Mouse (Mus musculus) mouse trophoblast stem cell (cell line): ENCODE results near the gene Palm3.
"Not testable (repeated sequence)": the region's sequence is repeated elsewhere in the genome, so short reads cannot be mapped to it uniquely, and the experiment has no call there.

Experiments
- in situ Hi-C, 2 experiments: fragments of 300-500 bp; cut with MseI, MboI; formaldehyde crosslinking; loops; 2 replicates in 1 of 2; 3 replicates in 1 of 2; pipeline ENCODE4 v1.15.1; 2025

Palm3 gene

DNA sequence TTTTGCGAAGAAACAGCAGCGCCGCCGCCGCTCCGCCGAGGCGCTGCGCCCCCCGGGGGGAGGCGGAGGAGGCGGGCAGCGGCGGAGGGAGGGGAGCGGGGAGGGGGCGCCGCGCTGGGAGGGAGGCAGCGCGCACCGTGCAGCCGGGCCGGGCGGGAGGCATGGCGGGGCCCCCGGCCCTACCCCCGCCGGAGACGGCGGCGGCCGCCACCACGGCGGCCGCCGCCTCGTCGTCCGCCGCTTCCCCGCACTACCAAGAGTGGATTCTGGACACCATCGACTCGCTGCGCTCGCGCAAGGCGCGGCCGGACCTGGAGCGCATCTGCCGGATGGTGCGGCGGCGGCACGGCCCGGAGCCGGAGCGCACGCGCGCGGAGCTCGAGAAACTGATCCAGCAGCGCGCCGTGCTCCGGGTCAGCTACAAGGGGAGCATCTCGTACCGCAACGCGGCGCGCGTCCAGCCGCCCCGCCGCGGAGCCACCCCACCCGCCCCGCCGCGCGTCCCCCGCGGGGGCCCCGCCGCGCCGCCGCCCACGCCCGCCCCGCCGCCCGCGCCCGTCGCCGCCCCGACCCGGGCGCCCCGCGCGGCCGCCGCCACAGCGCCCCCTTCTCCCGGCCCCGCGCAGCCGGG, 23.6 kb upstream of the Palm3 start, which contains the start of gene Samd1:
Gene Samd1 (plus strand): TSS at position 162 of the 631 bp plus-strand sequence.
- in situ Hi-C loops: no loop called here

DNA sequence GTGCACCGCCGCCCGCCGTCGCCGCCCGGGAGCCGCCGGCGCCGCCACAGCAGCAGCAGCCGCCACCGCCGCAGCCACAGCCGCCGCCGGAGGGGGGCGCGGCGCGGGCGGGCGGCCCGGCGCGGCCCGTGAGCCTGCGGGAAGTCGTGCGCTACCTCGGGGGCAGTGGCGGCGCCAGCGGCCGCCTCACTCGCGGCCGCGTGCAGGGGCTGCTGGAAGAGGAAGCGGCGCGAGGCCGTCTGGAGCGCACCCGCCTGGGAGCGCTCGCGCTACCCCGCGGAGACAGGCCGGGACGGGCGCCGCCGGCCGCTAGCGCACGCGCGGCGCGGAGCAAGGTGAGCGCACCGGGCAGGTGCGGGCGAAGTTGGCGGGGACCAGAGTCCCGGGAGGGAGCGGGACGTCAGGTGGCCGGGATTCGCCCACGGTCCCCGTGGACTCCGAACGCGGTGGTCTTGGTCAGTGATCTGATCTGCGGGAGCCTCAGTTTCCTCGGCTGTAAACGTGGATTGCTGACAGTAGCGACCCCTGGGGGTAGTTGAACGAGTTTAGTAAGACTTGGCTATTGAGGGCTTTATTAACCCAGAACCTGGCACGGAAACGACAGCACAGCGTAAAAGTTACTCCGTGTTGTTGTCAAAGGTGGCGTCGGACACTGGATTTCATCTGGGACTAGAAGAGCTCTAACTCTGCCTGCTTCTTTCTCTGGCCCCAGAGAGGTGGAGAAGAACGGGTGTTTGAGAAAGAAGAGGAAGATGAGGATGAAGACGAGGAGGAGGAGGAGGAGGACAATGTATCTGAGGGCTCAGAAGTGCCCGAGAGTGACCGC, 22.8 kb upstream of the Palm3 start:
- in situ Hi-C loops: no loop called here

DNA sequence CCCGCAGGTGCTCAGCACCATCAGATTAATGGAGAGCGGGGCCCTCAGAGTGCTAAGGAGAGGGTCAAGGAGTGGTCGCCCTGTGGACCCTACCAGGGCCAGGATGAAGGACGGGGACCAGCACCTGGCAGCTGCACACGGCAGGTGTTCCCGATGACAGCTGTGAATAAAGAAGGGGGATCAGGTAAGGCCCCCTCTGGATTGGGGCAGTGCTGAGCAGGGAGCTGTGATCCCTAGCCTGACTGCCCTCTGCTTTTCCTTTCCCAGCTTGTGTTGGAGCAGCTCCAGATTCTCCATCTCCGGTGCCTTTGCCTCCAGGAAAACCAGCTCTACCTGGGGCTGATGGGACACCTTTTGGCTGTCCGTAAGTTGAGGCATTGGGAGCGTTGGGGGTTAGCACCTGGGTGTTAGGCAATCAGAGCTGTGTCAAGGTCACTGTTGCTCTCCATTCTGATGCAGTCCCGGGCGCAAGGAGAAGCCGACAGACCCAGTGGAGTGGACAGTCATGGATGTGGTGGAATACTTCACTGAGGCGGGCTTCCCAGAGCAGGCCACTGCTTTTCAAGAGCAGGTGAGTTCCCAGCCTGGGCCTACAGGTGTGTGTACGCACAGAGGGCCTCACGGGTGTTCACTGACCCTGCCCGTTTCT, 22.1 kb upstream of the Palm3 start:
- in situ Hi-C loops: no loop called here

DNA sequence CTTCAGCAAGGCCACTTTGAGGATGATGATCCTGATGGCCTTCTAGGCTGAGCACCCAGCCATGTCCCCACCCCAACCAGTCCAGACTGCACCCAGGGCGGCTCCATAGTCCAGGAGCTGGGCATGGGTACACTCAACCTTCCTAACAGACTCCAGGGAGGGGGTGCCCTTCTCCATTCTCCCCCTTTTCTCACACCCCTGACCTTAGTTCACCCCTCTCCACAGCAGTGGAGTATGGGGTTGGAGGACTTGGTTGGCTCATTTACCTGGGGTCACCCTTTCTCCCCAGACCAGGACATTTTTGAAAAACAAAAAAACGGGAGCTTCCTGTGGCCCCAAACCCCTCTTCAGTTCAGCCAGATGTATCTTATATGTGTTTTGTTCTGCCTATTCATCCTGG, 21.4 kb upstream of the Palm3 start:
- in situ Hi-C loops: no loop called here

DNA sequence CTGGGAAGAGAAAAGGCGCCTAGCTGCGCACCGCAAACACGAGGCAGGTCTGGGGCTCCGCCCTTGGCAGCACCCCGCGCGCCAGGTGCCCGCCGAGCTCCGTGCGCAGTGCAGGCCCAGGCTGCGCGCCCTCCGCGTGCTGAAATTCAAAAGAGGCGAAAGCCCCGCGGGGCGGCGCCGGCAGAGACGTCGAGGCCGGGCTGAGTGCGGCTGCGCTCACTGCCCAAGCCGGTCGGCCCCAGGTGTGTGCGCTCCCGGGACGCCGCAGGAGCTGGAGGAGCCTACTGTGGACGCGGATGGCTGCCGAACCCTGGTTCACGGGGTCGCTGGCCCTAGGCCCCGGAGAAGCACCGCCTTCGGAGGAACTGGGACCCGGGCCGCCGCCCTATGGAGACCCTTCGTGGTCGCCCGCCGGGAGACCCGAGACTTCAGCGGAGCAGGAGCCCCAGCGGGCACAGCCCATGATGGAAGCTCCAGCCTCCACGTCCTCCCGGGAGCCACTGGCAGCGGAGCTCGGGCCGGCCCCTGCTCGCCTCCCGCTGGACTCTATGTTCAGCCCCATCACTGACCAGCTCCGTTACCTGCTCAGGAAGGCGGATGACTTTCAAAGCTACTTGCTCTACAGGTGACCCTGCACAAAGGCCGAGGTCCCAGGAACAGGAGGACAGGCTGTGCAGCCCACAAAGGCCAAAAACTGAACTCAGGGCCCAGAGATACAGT, 19.8 kb upstream of the Palm3 start, which contains the start of gene 1700067K01Rik:
Gene 1700067K01Rik (plus strand): TSS at position 222 of the 720 bp plus-strand sequence.
- in situ Hi-C loops: no loop called here

DNA sequence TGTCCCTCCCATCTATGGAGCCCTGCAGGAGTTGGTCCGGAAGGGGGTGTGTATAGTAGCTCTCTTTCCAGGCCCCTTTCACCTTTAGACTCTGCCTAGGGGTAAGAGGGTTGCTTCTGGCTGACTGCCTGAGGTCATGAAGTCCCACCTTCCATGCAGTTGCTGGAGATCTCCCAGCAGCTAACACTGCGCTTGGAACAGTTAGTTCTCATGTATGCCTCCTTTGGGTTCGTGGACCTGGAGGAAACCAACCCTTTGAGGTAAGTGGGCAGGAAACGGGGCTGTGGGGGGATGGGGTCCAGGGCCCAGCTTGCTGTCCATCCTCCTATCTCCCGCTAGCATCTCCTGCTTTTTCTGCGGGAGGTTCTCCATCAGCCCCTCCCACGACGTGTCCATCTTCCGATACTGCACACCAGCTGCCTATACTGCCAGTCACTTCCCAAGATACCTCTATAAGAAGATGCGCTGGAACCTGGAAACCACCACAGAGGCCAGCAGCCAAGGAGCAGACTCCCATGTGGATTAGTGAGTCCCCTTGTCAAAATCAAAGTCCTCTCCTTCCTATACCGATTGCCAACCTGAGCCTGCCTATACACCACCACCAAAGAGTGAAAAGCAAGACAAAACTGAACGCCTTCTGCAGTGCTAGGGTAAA, 18.2 kb upstream of the Palm3 start:
- in situ Hi-C loops: no loop called here

DNA sequence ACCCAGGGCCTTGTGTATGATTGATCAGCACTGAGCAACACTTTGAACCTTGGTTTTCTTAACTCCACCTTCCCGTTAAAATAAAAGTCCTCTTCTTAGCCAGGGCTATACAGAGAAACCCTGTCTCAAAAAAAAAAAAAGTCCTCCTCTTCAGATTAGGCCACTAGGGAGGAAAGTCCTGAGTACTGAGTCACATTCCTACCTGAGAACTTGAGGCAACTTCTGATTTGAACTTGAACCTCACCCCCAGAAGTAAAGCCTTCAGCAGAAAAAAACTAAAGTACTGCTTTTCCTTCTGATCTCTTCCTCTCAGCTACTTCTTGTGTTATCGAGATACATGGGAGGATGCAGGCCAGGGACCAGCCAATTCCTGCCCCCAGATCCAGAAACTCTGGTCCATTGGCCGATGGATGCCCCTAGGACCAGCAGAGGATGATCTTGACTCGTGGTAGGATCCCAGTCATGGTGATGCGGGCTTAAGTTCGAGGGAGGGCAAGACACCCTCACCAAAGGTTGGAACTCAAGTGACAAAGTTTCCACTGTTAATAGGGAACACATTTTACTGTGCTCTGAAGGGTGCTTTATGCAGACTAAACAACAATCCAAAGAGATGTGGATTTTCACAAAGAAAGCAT, 17.5 kb upstream of the Palm3 start:
- in situ Hi-C loops: no loop called here

DNA sequence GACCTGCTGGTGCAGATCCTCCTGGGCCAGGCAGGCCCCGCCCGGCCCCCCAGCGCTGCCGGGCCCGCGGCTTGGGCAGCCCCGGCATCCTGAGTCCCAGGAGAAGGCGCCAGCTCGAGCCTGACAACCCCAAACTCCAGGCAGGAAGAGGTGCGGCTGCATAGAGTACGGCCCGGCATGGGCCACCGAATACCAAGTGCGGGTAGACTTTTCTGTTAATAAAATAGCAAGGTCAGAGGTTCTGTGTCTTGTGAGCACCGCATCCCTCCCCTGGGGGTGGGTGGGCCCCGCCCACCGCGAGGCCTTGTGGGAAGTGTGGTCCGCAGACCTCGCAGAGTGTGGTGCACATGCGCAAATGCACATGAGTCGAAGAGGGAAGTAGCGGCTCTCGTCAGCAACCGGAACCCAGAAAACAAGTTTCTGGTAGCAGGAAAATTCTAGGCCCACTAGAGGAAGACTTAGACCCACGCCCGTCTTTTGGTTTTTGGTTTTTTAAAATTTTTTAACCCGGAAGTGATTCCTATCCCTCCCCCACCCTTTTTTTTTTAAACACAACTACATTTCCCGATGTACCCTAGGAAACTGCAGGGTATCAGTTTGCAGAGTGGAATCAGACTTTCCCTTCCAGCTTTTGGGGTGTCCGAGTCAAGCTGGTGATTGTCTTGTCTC, 16.6 kb upstream of the Palm3 start:
- in situ Hi-C loops: no loop called here

DNA sequence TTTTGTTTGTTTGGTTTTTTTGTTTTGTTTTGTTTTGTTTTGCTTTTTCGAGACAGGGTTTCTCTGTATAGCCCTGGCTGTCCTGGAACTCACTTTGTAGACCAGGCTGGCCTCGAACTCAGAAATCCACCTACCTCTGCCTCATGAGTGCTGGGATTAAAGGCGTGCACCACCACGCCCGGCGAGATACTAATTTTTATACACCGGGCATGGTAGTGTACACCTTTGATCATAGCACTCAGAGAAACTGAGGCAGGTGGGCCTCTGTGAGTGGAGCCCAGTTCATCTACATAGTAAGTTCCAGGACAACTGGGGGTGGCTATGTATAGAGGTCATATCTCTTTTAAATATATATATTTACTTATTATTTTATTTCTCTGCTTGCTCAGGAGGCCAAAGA, 15.8 kb upstream of the Palm3 start:
- in situ Hi-C loops: not testable (repeated sequence)

DNA sequence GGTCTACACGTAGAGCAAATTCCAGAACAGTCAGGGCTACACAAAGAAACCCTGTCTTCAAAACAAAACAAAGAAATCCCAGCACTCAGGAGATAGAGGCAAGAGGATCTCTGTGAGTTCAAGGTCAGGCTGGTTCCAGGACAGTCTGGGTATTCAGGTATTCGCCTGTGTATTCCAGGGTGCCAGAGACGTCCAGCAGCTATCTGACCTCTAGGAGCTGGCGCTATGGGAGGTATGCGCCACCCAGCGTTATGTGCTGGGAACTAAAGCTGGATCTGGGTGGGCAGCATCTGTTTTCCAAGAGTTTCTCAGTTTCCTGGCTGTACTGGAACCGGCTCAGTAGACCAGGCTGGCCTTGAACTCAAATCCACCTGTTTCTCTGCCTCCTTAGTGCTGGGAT, 12.9 kb upstream of the Palm3 start:
- in situ Hi-C loops: no loop called here

DNA sequence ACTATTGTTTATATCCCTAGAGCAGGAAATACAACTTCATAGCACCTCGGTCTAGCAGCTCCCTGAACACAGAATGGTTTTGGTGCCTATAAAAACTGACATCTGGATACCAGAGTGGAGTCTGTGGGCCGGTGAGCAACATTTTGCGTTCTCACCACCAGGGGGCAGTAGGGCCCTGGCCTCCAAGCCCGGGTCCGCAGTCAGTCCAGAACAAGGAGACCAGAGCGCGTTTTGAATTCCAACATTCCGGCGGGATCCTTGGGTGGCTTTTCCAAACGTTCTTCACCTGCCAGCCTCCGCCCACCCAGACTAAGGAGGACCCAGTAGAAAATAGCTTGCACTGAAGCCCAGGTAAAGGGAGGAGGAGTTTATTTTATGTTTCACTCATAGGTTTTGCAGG, 11.4 kb upstream of the Palm3 start:
- in situ Hi-C loops: no loop called here

DNA sequence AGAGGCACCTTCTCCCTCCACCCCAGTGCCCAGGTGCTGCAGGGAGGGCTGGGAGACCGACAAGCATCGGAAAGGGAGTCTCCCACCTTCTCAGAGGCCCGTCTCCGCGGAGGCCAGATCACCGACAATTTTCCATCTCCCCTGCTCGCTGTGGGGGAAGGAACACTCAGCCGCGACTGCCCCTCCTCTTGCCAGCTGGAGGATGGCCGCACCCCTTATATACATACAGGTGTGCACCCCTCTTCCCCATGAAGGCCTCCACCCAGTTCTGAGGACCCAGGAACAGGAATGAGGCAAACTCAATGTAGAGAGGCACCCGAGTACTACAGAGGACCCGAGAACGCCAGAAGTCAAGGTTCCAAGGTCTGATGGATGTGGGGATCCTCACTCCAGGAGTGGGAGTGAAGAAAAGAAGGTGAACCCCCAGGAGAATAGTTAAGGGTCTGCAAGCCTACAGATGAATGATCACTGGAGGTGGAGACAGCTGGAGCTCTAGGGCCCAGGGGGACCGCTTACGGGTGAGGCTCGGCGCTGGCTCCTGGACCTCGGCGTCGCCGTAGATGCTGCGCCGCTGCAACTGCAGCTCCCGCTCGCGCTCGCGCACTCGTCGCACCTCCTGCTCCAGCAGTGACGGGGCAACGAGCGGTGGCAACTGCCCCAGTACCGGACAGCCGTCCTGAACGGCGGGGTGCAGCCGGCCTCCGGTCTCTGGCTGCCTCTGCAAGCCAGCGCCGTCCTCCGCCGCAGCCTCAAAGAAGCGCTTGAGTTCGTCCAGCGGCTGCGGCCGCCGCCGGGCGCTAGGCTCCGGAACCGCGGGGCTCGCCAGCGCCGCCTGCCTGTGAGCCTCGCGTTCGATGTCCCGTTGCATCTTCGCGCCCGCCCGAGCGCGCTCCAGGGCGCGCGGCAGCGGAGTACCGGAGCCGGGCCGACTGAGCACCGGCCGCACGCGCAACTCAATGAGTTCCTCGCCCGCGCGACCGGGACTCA, 10.4 kb upstream of the Palm3 start:
- in situ Hi-C loops: no loop called here

DNA sequence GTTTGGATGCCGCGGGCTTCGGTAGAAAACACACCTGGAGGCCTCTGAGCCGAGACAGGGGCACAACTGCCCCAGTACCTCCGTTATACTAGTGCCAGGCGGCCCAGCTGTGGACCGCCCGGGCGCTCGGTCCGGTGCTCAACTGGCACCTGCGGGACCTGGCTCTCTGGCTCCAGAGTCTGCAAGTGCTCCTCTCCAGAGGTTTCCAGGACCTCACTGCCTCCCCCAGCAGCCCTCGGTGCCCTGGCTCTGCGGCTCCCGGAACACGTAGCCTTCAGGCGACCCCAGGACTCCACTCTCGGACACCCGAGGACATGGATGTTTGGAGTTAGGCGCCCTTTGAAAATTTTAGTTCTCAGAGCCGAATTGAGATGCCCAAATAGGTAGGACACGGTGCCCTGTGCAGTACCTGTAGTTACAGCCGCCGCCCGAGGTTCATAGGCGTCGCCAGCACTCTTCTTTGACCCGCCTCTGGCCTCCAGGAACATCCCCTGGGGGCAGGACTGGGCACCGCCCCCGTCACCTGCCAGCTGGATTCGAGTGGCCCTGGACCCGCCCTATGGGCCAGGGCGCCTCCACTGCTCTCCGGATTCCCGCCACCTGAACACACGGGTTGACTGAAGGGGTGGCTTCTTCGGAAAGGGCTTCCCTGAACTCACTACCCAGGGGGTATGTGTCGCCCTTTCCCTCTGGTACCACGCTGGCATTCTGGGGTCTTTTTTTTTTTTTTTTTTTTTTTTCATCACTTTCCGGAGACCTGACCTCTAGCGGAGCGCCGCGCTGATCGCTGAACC, 9.4 kb upstream of the Palm3 start, which contains the start of gene 2210011C24Rik:
Gene 2210011C24Rik (minus strand): TSS at position 467 of the 794 bp plus-strand sequence.
- in situ Hi-C loops: no loop called here

DNA sequence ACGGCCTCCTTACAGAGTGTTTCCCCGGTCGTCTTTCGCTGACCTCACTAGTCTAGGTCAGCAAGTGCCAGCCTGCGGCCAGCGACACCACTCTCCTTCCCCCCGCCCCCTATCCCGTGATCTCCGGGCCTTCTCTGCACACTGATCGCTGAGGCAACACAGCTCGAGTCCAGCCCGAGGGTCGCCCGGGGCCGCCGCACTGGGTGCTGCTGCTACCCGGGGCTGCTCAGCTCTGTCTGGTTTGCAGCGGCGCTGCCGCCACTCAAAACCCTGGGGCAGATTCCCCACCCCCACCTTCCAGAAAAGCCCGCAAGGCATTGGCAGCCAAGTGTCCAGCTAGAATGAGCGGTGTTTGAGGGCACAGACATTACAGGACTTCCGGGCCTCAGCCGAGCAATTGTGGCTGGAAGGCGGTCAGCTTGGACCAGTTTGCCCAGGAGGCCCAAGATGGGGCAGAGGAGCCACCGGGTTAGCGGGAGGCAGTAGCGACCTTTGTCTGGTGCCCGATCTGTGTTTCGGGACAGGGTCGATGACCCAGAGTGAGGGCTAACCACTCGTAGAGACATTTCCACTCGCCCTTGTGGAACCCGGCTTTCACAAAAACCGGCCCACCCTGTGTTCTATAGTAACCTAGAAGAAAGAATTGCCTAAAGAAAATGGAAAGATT, 8.6 kb upstream of the Palm3 start:
- in situ Hi-C loops: no loop called here

DNA sequence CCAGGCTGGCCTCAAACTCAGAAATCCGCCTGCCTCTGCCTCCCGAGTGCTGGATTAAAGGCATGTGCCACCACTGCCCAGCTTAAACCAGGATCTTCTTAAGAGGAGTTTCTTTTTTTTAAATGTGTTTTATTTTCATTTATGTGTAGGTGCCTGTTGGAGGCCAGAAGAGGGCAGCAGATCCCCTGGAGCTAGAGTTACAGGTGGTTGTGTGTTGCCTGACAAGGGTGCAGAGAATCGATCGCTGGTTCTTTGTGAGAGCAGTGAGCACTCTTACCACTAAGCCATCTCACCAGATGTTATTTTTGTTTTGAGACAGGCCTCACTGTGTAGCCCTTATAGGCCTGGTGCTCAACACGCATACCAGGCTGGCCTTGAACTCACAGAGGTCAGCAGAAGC, 5.4 kb upstream of the Palm3 start:
- in situ Hi-C loops: no loop called here

DNA sequence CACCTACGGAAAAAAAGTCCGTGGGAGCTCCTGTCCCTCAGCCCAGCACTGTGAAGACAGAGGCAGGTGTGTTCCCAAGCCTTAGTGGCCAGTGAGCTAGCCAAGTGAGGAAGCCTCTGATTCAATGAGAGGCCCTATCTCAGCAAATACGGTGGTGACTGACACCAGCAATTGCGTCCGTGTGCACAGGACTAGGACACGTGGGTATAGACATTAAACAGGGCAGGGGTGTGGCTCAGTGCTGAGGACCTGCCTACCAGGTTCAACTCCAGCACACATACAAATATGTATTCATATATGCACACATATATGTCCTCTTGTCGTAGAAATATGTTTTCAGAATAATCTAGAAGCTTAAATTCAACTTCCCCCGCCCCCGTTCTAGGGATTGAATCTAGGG, 1.5 kb upstream of the Palm3 start:
- in situ Hi-C loops: no loop called here

DNA sequence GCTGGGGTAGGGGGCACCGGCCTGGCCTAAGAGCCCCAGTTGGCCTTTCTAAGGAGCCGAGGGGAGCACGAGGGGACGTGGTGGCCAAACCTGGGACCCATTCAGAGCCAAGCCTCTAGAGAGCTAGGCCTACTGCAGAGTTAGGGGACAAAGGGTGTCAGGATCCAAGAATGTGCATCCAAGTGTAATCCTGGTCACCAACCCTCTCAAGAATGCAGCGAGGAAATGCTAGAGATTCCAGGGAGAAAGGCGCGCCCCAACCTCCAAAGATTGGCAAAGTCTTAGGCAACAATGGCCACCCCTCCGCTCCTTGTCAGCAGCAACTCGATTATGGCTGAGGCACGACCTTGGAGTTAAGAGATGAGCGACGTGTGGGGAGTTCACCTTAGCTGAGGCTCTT, 298 bp downstream of the Palm3 start:
- in situ Hi-C loops: no loop called here

DNA sequence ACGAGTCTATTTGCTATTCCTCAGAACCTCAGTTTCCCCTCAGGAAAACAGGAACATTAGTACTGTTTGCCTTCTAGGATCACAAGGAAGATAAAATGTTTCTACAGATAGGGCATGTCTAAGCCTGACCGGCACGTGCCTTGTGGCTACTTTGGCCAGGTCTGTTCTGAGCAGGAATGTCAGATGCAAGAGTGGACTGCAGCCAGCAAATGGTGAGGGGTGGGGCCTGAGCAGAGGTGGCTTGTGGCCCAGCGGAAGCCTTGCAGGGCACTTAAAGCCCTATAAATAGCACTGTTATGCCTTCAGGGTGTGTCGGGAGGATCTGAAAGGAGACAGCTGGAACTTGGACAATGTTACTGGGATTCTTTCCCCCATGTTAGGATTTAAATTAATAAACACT, 1.8 kb downstream of the Palm3 start:
- in situ Hi-C loops: no loop called here
